ENCODE assay signal across 20 mouse cellular contexts in genomic region chr15:103024131-103024530, GRCm38 (mm10). TPM values are rescaled to one million over a fixed set of nuclear protein-coding genes. Genes with fewer than 3 reads are reported as not detected.
DNase-seq lines count a peak whose midpoint lies in the region; ATAC-seq and TF ChIP-seq lines count a peak whose summit lies in the region.
"Had no signal": no experiment of that assay in that cellular context is flagged by ENCODE, and none has a peak within 500 bp of the region (broad histone marks: within the 10 kb centered on the region; RNA-seq: fewer than 3 reads in every experiment).

No protein-coding gene starts in this region.

- TF ChIP-seq CTCF in kidney, postnatal 0 days (IDR thresholded peaks at IDR 0.05; ENCODE audit: low read depth) = no peak

- no peaks in the 10 kb centered on the region for H3K9me3 ChIP-seq in hindbrain, embryonic 13.5 days
- no peaks in the 10 kb centered on the region for H3K9me3 ChIP-seq in hindbrain, embryonic 16.5 days (ENCODE audit: control insufficient read depth, low read length)
- no peaks in the 10 kb centered on the region for H3K9me3 ChIP-seq in kidney, postnatal 0 days (replicated peaks; ENCODE audit: low read length)
- H3K9me3 ChIP-seq in hindbrain, embryonic 15.5 days = no peaks in the 10 kb centered on the region
- no peaks in the 10 kb centered on the region for H3K9me3 ChIP-seq in neural tube, embryonic 14.5 days (ENCODE audit: control insufficient read depth, low read length)
- H3K9me3 ChIP-seq: embryonic facial prominence, embryonic 12.5 days; heart, embryonic 15.5 days had no signal

- H3K4me1 ChIP-seq in hindbrain, embryonic 13.5 days (replicated peaks) = peaks cover 34% of the 10 kb centered on the region
- no peaks in the 10 kb centered on the region for H3K4me1 ChIP-seq in hindbrain, embryonic 16.5 days (ENCODE audit: control insufficient read depth, insufficient read depth, low read depth, low read length)
- H3K4me1 ChIP-seq in kidney, postnatal 0 days (replicated peaks; ENCODE audit: insufficient read depth, low read length) = peaks cover 13% of the 10 kb centered on the region
- peaks cover 4% of the 10 kb centered on the region; the same call in 1 of the 2 replicates for H3K4me1 ChIP-seq in hindbrain, embryonic 15.5 days (replicated peaks)
- H3K4me1 ChIP-seq in neural tube, embryonic 14.5 days (ENCODE audit: control insufficient read depth, insufficient read depth, low read length) = peaks cover 58% of the 10 kb centered on the region
- H3K4me1 ChIP-seq: embryonic facial prominence, embryonic 12.5 days; heart, embryonic 15.5 days had no signal

- 0 out of 2 replicates have a peak overlapping the region, but pooled peaks have one; percentile 21 for H3K4me3 ChIP-seq in hindbrain, embryonic 13.5 days
- H3K4me3 ChIP-seq in hindbrain, embryonic 16.5 days (ENCODE audit: low read length) = no peak overlapping the region
- no peak overlapping the region for H3K4me3 ChIP-seq in kidney, postnatal 0 days (replicated peaks; ENCODE audit: low read depth, low read length)
- H3K4me3 ChIP-seq in hindbrain, embryonic 15.5 days = no peak overlapping the region
- no peak overlapping the region for H3K4me3 ChIP-seq in neural tube, embryonic 14.5 days (ENCODE audit: low read depth, low read length)
- H3K4me3 ChIP-seq: embryonic facial prominence, embryonic 12.5 days; heart, adult 2 months; heart, embryonic 15.5 days had no signal

- WGBS in hindbrain, embryonic 13.5 days = 0% methylated on average over 2 of the region's 2 CpGs
- WGBS in hindbrain, embryonic 16.5 days = 7% methylated on average over 2 of the region's 2 CpGs
- WGBS in kidney, postnatal 0 days = 14% methylated on average over 2 of the region's 2 CpGs
- 2% methylated on average over 2 of the region's 2 CpGs for WGBS in hindbrain, embryonic 15.5 days
- WGBS in neural tube, embryonic 14.5 days = 5% methylated on average over 2 of the region's 2 CpGs

- peak; percentile 79 for DNase-seq in kidney, postnatal 0 days (ENCODE audit: low spot score)
- no peak for DNase-seq in kidney, postnatal 25 days
- DNase-seq in cerebellum, adult 9-10 months = no peak
- DNase-seq: adrenal gland, adult 2 months; adrenal gland, postnatal 25 days; cerebellum, adult 18-20 months; cerebellum, postnatal 10 days; embryo, embryonic 11 days; forebrain, postnatal 0 days; gastrocnemius, postnatal 14 days; heart, adult 2 months; heart, postnatal 14 days had no signal

- peak overlapping the region; percentile 72 for H3K27ac ChIP-seq in hindbrain, embryonic 13.5 days
- H3K27ac ChIP-seq in hindbrain, embryonic 16.5 days (ENCODE audit: low read depth, low read length) = no peak overlapping the region
- H3K27ac ChIP-seq in kidney, postnatal 0 days = no peak overlapping the region
- H3K27ac ChIP-seq in hindbrain, embryonic 15.5 days (replicated peaks) = no peak overlapping the region
- H3K27ac ChIP-seq in neural tube, embryonic 14.5 days (ENCODE audit: low read depth, low read length) = no peak overlapping the region
- H3K27ac ChIP-seq: embryonic facial prominence, embryonic 12.5 days; heart, adult 2 months; heart, embryonic 15.5 days had no signal

- peaks cover 100% of the 10 kb centered on the region for H3K27me3 ChIP-seq in hindbrain, embryonic 13.5 days
- H3K27me3 ChIP-seq in hindbrain, embryonic 16.5 days (replicated peaks; ENCODE audit: control insufficient read depth, insufficient read depth, low read length) = peaks cover 58% of the 10 kb centered on the region
- 0 out of 2 replicates have a peak, but pooled peaks cover 36% of the 10 kb centered on the region for H3K27me3 ChIP-seq in kidney, postnatal 0 days (ENCODE audit: insufficient read depth, low read length)
- peaks cover 83% of the 10 kb centered on the region for H3K27me3 ChIP-seq in hindbrain, embryonic 15.5 days
- H3K27me3 ChIP-seq in neural tube, embryonic 14.5 days (ENCODE audit: control insufficient read depth, insufficient read depth, low read length) = no peaks in the 10 kb centered on the region

- H3K9ac ChIP-seq in hindbrain, embryonic 13.5 days = 0 out of 2 replicates have a peak overlapping the region, but pooled peaks have one; percentile 57
- no peak overlapping the region for H3K9ac ChIP-seq in hindbrain, embryonic 16.5 days (ENCODE audit: low read depth, low read length)
- H3K9ac ChIP-seq in kidney, postnatal 0 days (ENCODE audit: low read depth, low read length) = no peak overlapping the region
- H3K9ac ChIP-seq in hindbrain, embryonic 15.5 days = no peak overlapping the region
- no peak overlapping the region for H3K9ac ChIP-seq in neural tube, embryonic 14.5 days (replicated peaks; ENCODE audit: low read depth, low read length)
- H3K9ac ChIP-seq: embryonic facial prominence, embryonic 12.5 days; forebrain, postnatal 0 days; heart, embryonic 15.5 days had no signal

- no peaks in the 10 kb centered on the region for H3K36me3 ChIP-seq in hindbrain, embryonic 13.5 days
- no peaks in the 10 kb centered on the region for H3K36me3 ChIP-seq in hindbrain, embryonic 16.5 days (ENCODE audit: control insufficient read depth, insufficient read depth, low read length)
- no peaks in the 10 kb centered on the region for H3K36me3 ChIP-seq in kidney, postnatal 0 days (ENCODE audit: insufficient read depth, low read length)
- no peaks in the 10 kb centered on the region for H3K36me3 ChIP-seq in hindbrain, embryonic 15.5 days
- no peaks in the 10 kb centered on the region for H3K36me3 ChIP-seq in neural tube, embryonic 14.5 days (ENCODE audit: control insufficient read depth, insufficient read depth, low read length)
- H3K36me3 ChIP-seq: embryonic facial prominence, embryonic 12.5 days; heart, embryonic 15.5 days had no signal

- peak overlapping the region; percentile 55 for H3K4me2 ChIP-seq in hindbrain, embryonic 13.5 days
- no peak overlapping the region for H3K4me2 ChIP-seq in hindbrain, embryonic 16.5 days (ENCODE audit: low read length)
- H3K4me2 ChIP-seq in kidney, postnatal 0 days (ENCODE audit: low read length) = no peak overlapping the region
- H3K4me2 ChIP-seq in hindbrain, embryonic 15.5 days = peak overlapping the region; percentile 46; the same call in 1 of the 2 replicates
- H3K4me2 ChIP-seq in neural tube, embryonic 14.5 days (ENCODE audit: low read depth, low read length) = 0 out of 2 replicates have a peak overlapping the region, but pooled peaks have one; percentile 12
- H3K4me2 ChIP-seq: embryonic facial prominence, embryonic 12.5 days; heart, embryonic 11.5 days; heart, embryonic 15.5 days had no signal

- ATAC-seq in hindbrain, embryonic 13.5 days (ENCODE audit: low FRiP score) = no peak
- no peak for ATAC-seq in hindbrain, embryonic 16.5 days
- 0 out of 2 replicates have a peak, but pooled peaks have one; percentile 37 for ATAC-seq in kidney, postnatal 0 days (replicated peaks; ENCODE audit: low FRiP score, low read depth)
- no peak for ATAC-seq in hindbrain, embryonic 15.5 days (ENCODE audit: low FRiP score, low read depth)
- ATAC-seq in neural tube, embryonic 14.5 days (ENCODE audit: low read depth) = no peak
- ATAC-seq: forebrain, postnatal 0 days had no signal

RNA-seq across cellular contexts. Expression of gene Hoxc4, which starts 5.4 kb away (rescaled TPM):
- polyA plus RNA-seq in hindbrain, embryonic 13.5 days (2015; fragmentation: Nextera tagmentation; extraction: Ambion mirVana) = 76.2 and 86.9 TPM in 2 replicates
- polyA plus RNA-seq in hindbrain, embryonic 16.5 days (2015; fragmentation: Nextera tagmentation; extraction: Ambion mirVana) = 57.7 and 61.2 TPM in 2 replicates
- 5.9 and 7.0 TPM in 2 replicates for polyA plus RNA-seq in kidney, postnatal 0 days (2015; fragmentation: Nextera tagmentation; extraction: Ambion mirVana)
- 56.8 and 63.8 TPM in 2 replicates for polyA plus RNA-seq in hindbrain, embryonic 15.5 days (2015; fragmentation: Nextera tagmentation; extraction: Ambion mirVana)
- 19.0 and 24.0 TPM in 2 replicates for polyA plus RNA-seq in neural tube, embryonic 14.5 days (2014; fragmentation: Nextera tagmentation; extraction: Ambion mirVana)
- polyA plus RNA-seq: forebrain, embryonic 11.5 days; forebrain, postnatal 0 days had no signal

RNA-seq across cellular contexts. Expression of gene Hoxc6, which starts 26.1 kb away (rescaled TPM):
- 5.3 and 9.1 TPM in 2 replicates for polyA plus RNA-seq in hindbrain, embryonic 13.5 days (2015; fragmentation: Nextera tagmentation; extraction: Ambion mirVana)
- 4.0 and 9.0 TPM in 2 replicates for polyA plus RNA-seq in hindbrain, embryonic 16.5 days (2015; fragmentation: Nextera tagmentation; extraction: Ambion mirVana)
- polyA plus RNA-seq in kidney, postnatal 0 days (2015; fragmentation: Nextera tagmentation; extraction: Ambion mirVana) = 7.8 and 9.3 TPM in 2 replicates
- 7.4 and 13.1 TPM in 2 replicates for polyA plus RNA-seq in hindbrain, embryonic 15.5 days (2015; fragmentation: Nextera tagmentation; extraction: Ambion mirVana)
- polyA plus RNA-seq in neural tube, embryonic 14.5 days (2014; fragmentation: Nextera tagmentation; extraction: Ambion mirVana) = 23.0 and 38.7 TPM in 2 replicates
- polyA plus RNA-seq: embryonic facial prominence, embryonic 12.5 days; forebrain, embryonic 11.5 days; forebrain, postnatal 0 days; heart, adult 2 months had no signal

RNA-seq across cellular contexts. Expression of gene Hoxc8, which starts 33.7 kb away (rescaled TPM):
- 0.50 and 1.5 TPM in 2 replicates for polyA plus RNA-seq in hindbrain, embryonic 13.5 days (2015; fragmentation: Nextera tagmentation; extraction: Ambion mirVana)
- polyA plus RNA-seq in hindbrain, embryonic 16.5 days (2015; fragmentation: Nextera tagmentation; extraction: Ambion mirVana) = 3.2 and 9.9 TPM in 2 replicates
- 5.8 TPM in 2 replicates for polyA plus RNA-seq in kidney, postnatal 0 days (2015; fragmentation: Nextera tagmentation; extraction: Ambion mirVana)
- 2.3 and 16.6 TPM in 2 replicates for polyA plus RNA-seq in hindbrain, embryonic 15.5 days (2015; fragmentation: Nextera tagmentation; extraction: Ambion mirVana)
- polyA plus RNA-seq in neural tube, embryonic 14.5 days (2014; fragmentation: Nextera tagmentation; extraction: Ambion mirVana) = 50.1 and 136 TPM in 2 replicates
- polyA plus RNA-seq: embryonic facial prominence, embryonic 12.5 days; forebrain, embryonic 11.5 days; forebrain, postnatal 0 days; heart, adult 2 months; heart, embryonic 15.5 days had no signal

RNA-seq across cellular contexts. Expression of gene Hoxc9, which starts 47.9 kb away (rescaled TPM):
- 0.13 TPM in 1 of 2 replicates, not detected in the other for polyA plus RNA-seq in hindbrain, embryonic 13.5 days (2015; fragmentation: Nextera tagmentation; extraction: Ambion mirVana)
- polyA plus RNA-seq in hindbrain, embryonic 16.5 days (2015; fragmentation: Nextera tagmentation; extraction: Ambion mirVana) = 0.16 and 0.31 TPM in 2 replicates
- polyA plus RNA-seq in kidney, postnatal 0 days (2015; fragmentation: Nextera tagmentation; extraction: Ambion mirVana) = 11.0 and 12.4 TPM in 2 replicates
- 0.30 TPM in 1 of 2 replicates, not detected in the other for polyA plus RNA-seq in hindbrain, embryonic 15.5 days (2015; fragmentation: Nextera tagmentation; extraction: Ambion mirVana)
- 46.9 and 49.8 TPM in 2 replicates for polyA plus RNA-seq in neural tube, embryonic 14.5 days (2014; fragmentation: Nextera tagmentation; extraction: Ambion mirVana)
- polyA plus RNA-seq: embryonic facial prominence, embryonic 12.5 days; forebrain, embryonic 11.5 days; forebrain, postnatal 0 days; heart, adult 2 months; heart, embryonic 11.5 days; heart, embryonic 15.5 days had no signal

RNA-seq across cellular contexts. Expression of gene Hoxc5, which starts 56.9 kb away (rescaled TPM):
- polyA plus RNA-seq in hindbrain, embryonic 13.5 days (2015; fragmentation: Nextera tagmentation; extraction: Ambion mirVana) = 32.3 and 39.2 TPM in 2 replicates
- 19.1 and 20.4 TPM in 2 replicates for polyA plus RNA-seq in hindbrain, embryonic 16.5 days (2015; fragmentation: Nextera tagmentation; extraction: Ambion mirVana)
- 2.7 and 3.9 TPM in 2 replicates for polyA plus RNA-seq in kidney, postnatal 0 days (2015; fragmentation: Nextera tagmentation; extraction: Ambion mirVana)
- polyA plus RNA-seq in hindbrain, embryonic 15.5 days (2015; fragmentation: Nextera tagmentation; extraction: Ambion mirVana) = 20.1 and 22.0 TPM in 2 replicates
- 3.6 and 10.2 TPM in 2 replicates for polyA plus RNA-seq in neural tube, embryonic 14.5 days (2014; fragmentation: Nextera tagmentation; extraction: Ambion mirVana)
- polyA plus RNA-seq: forebrain, embryonic 11.5 days; forebrain, postnatal 0 days had no signal

Comparison
In these comparisons a context has a peak if more than half of its experiments do, and no peak if none do; other contexts are left out.
1. H3K4me2 ChIP-seq: peak in hindbrain, embryonic 13.5 days (single experiment), hindbrain, embryonic 15.5 days (single experiment) and neural tube, embryonic 14.5 days (single experiment); none in hindbrain, embryonic 16.5 days (single experiment) and kidney, postnatal 0 days (single experiment).